Mouse (Mus musculus): Measurements from ENCODE around the gene H2al1d. TPM values are rescaled to one million over a fixed set of nuclear protein-coding genes. Genes with fewer than 3 reads are reported as not detected.
"Not testable (repeated sequence)": the region's sequence is repeated elsewhere in the genome, so short reads cannot be mapped to it uniquely, and the experiment has no call there.

H2al1d gene
- total and polyA plus RNA-seq, 3 experiments, result not detected

- no peak for DNase-seq (ENCODE audit: low spot score)
- no peaks in the 10 kb centered on the region for H3K27me3 ChIP-seq (ENCODE audit: insufficient read depth, low read length)
- no peaks in the 10 kb centered on the region for H3K36me3 ChIP-seq (replicated peaks)
- H3K4me3 ChIP-seq (ENCODE audit: low read depth, low read length), result no peak overlapping the region
- TF ChIP-seq TAL1 (conservative IDR thresholded peaks at IDR 0.05; ENCODE audit: low read depth, low read length), result no peak
- TF ChIP-seq GATA2 (IDR thresholded peaks at IDR 0.05; ENCODE audit: borderline replicate concordance, low read depth, low read length), result no peak
- no peak for TF ChIP-seq POLR2AphosphoS5 (IDR thresholded peaks at IDR 0.05; ENCODE audit: insufficient replicate concordance, low read depth, low read length)
- no peak for TF ChIP-seq CTCF (IDR thresholded peaks at IDR 0.05; ENCODE audit: low read depth, low read length)
- TF ChIP-seq GATA1 (IDR thresholded peaks at IDR 0.05; ENCODE audit: borderline replicate concordance, low read length), result no peak
- no peaks in the 10 kb centered on the region for H3K9me3 ChIP-seq (replicated peaks)
- no peaks in the 10 kb centered on the region for H3K4me1 ChIP-seq (ENCODE audit: insufficient read depth, low read depth, low read length)
- ATAC-seq (ENCODE audit: extremely low read depth, insufficient number of reproducible peaks, low FRiP score, poor library complexity, severe bottlenecking), result no peak
Measured at GRCm38 (mm10) chrX:11288306-11288882, 20.2 kb upstream of the H2al1d start.

- DNase-seq (ENCODE audit: low spot score) (no peak), ATAC-seq (ENCODE audit: extremely low read depth, insufficient number of reproducible peaks, low FRiP score, poor library complexity, severe bottlenecking) (no peak)
- Histone ChIP-seq H3K4me3 (ENCODE audit: low read depth, low read length) (no peak overlapping the region), H3K4me1 (ENCODE audit: insufficient read depth, low read depth, low read length) (no peaks in the 10 kb centered on the region), H3K36me3 (replicated peaks) (no peaks in the 10 kb centered on the region), H3K9me3 (replicated peaks) (no peaks in the 10 kb centered on the region), H3K27me3 (ENCODE audit: insufficient read depth, low read length) (no peaks in the 10 kb centered on the region)
- TF ChIP-seq GATA2 (IDR thresholded peaks at IDR 0.05; ENCODE audit: borderline replicate concordance, low read depth, low read length) (no peak), TAL1 (conservative IDR thresholded peaks at IDR 0.05; ENCODE audit: low read depth, low read length) (no peak), CTCF (IDR thresholded peaks at IDR 0.05; ENCODE audit: low read depth, low read length) (no peak), GATA1 (IDR thresholded peaks at IDR 0.05; ENCODE audit: borderline replicate concordance, low read length) (no peak), POLR2AphosphoS5 (IDR thresholded peaks at IDR 0.05; ENCODE audit: insufficient replicate concordance, low read depth, low read length) (no peak)
Measured at GRCm38 (mm10) chrX:11289244-11289643, 19.4 kb upstream of the H2al1d start.

DNA sequence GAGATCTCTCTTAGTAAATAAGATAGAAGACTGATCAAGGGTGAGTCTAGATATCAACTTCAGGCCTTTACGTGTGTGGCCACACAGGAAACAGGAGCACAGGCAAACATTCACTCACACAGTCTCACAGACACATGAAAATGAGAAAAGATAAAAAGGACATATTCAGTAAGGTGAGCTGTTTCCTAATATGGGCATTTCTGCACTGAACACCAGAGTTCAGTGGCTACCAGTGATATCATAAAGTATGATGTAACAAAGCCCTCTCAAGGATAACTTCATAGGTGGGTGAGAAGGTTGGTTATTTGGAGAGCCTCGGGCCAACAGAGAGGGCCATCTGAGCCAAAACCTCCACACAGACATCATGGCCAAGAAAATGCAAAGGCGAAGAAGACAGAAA, 9.7 kb upstream of the H2al1d start, which contains the start of gene H2al1a:
Gene H2al1a (plus strand): TSS at position 301 of the 400 bp plus-strand sequence.
- not testable (repeated sequence) for H3K27me3 ChIP-seq (ENCODE audit: insufficient read depth, low read length); H3K4me3 ChIP-seq (ENCODE audit: low read depth, low read length); H3K4me1 ChIP-seq (ENCODE audit: insufficient read depth, low read depth, low read length)

GRCm38 (mm10) chrX:11302132-11302531, 6.5 kb upstream of the H2al1d start, which contains the start of gene H2al1b:
TSS of gene H2al1b (plus strand) at chrX:11302432.
- ATAC-seq (ENCODE audit: extremely low read depth, insufficient number of reproducible peaks, low FRiP score, poor library complexity, severe bottlenecking); H3K9me3 ChIP-seq (replicated peaks); H3K4me3 ChIP-seq (ENCODE audit: low read depth, low read length); H3K27me3 ChIP-seq (ENCODE audit: insufficient read depth, low read length); H3K36me3 ChIP-seq (replicated peaks); H3K4me1 ChIP-seq (ENCODE audit: insufficient read depth, low read depth, low read length); DNase-seq (ENCODE audit: low spot score): not testable (repeated sequence)

More for the DNA sequence above, 9.7 kb upstream of the H2al1d start, which contains the start of gene H2al1a:
- DNase-seq (ENCODE audit: low spot score); ATAC-seq (ENCODE audit: extremely low read depth, insufficient number of reproducible peaks, low FRiP score, poor library complexity, severe bottlenecking); H3K9me3 ChIP-seq (replicated peaks); H3K36me3 ChIP-seq (replicated peaks): not testable (repeated sequence)

DNA sequence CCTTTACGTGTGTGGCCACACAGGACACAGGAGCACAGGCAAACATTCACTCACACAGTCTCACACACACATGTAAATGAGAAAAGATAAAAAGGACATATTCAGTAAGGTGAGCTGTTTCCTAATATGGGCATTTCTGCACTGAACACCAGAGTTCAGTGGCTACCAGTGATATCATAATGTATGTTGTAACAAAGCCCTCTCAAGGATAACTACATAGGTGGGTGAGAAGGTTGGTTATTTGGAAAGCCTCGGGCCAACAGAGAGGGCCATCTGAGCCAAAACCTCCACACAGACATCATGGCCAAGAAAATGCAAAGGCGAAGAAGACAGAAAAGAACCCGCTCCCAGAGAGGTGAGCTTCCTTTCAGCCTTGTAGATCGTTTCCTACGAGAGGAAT, 3.3 kb upstream of the H2al1d start, which contains the start of gene H2al1c:
Gene H2al1c (plus strand): TSS at position 301 of the 400 bp plus-strand sequence.
- H3K36me3 ChIP-seq (replicated peaks); H3K9me3 ChIP-seq (replicated peaks); H3K27me3 ChIP-seq (ENCODE audit: insufficient read depth, low read length); H3K4me1 ChIP-seq (ENCODE audit: insufficient read depth, low read depth, low read length); H3K4me3 ChIP-seq (ENCODE audit: low read depth, low read length); DNase-seq (ENCODE audit: low spot score); ATAC-seq (ENCODE audit: extremely low read depth, insufficient number of reproducible peaks, low FRiP score, poor library complexity, severe bottlenecking): not testable (repeated sequence)

- H3K9me3 ChIP-seq (replicated peaks); H3K4me1 ChIP-seq (ENCODE audit: insufficient read depth, low read depth, low read length); H3K27me3 ChIP-seq (ENCODE audit: insufficient read depth, low read length); DNase-seq (ENCODE audit: low spot score); ATAC-seq (ENCODE audit: extremely low read depth, insufficient number of reproducible peaks, low FRiP score, poor library complexity, severe bottlenecking); H3K4me3 ChIP-seq (ENCODE audit: low read depth, low read length); H3K36me3 ChIP-seq (replicated peaks): not testable (repeated sequence)
Measured at GRCm38 (mm10) chrX:11311634-11312033, 3.0 kb downstream of the H2al1d start, which contains the start of gene H2al1e. TSS of gene H2al1e (plus strand) at chrX:11311934.

- H3K9me3 ChIP-seq (replicated peaks); H3K4me3 ChIP-seq (ENCODE audit: low read depth, low read length); H3K27me3 ChIP-seq (ENCODE audit: insufficient read depth, low read length); DNase-seq (ENCODE audit: low spot score); H3K36me3 ChIP-seq (replicated peaks); H3K4me1 ChIP-seq (ENCODE audit: insufficient read depth, low read depth, low read length); ATAC-seq (ENCODE audit: extremely low read depth, insufficient number of reproducible peaks, low FRiP score, poor library complexity, severe bottlenecking): not testable (repeated sequence)
Measured at GRCm38 (mm10) chrX:11314858-11315257, 6.2 kb downstream of the H2al1d start, which contains the start of gene H2al1f. TSS of gene H2al1f (plus strand) at chrX:11315158.

DNA sequence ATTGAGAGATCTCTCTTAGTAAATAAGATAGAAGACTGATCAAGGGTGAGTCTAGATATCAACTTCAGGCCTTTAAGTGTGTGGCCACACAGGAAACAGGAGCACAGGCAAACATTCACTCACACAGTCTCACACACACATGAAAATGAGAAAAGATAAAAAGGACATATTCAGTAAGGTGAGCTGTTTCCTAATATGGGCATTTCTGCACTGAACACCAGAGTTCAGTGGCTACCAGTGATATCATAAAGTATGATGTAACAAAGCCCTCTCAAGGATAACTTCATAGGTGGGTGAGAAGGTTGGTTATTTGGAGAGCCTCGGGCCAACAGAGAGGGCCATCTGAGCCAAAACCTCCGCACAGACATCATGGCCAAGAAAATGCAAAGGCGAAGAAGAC, 9.3 kb downstream of the H2al1d start, which contains the start of gene H2al1g:
Gene H2al1g (plus strand): TSS at position 301 of the 400 bp plus-strand sequence.
- H3K4me3 ChIP-seq (ENCODE audit: low read depth, low read length); DNase-seq (ENCODE audit: low spot score); H3K27me3 ChIP-seq (ENCODE audit: insufficient read depth, low read length); H3K9me3 ChIP-seq (replicated peaks); ATAC-seq (ENCODE audit: extremely low read depth, insufficient number of reproducible peaks, low FRiP score, poor library complexity, severe bottlenecking); H3K36me3 ChIP-seq (replicated peaks); H3K4me1 ChIP-seq (ENCODE audit: insufficient read depth, low read depth, low read length): not testable (repeated sequence)

DNA sequence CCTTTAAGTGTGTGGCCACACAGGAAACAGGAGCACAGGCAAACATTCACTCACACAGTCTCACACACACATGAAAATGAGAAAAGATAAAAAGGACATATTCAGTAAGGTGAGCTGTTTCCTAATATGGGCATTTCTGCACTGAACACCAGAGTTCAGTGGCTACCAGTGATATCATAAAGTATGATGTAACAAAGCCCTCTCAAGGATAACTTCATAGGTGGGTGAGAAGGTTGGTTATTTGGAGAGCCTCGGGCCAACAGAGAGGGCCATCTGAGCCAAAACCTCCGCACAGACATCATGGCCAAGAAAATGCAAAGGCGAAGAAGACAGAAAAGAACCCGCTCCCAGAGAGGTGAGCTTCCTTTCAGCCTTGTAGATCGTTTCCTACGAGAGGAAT, 12.6 kb downstream of the H2al1d start, which contains the start of gene H2al1h:
Gene H2al1h (plus strand): TSS at position 301 of the 400 bp plus-strand sequence.
- not testable (repeated sequence) for H3K4me3 ChIP-seq (ENCODE audit: low read depth, low read length); DNase-seq (ENCODE audit: low spot score); H3K27me3 ChIP-seq (ENCODE audit: insufficient read depth, low read length); H3K4me1 ChIP-seq (ENCODE audit: insufficient read depth, low read depth, low read length); H3K9me3 ChIP-seq (replicated peaks); ATAC-seq (ENCODE audit: extremely low read depth, insufficient number of reproducible peaks, low FRiP score, poor library complexity, severe bottlenecking); H3K36me3 ChIP-seq (replicated peaks)

DNA sequence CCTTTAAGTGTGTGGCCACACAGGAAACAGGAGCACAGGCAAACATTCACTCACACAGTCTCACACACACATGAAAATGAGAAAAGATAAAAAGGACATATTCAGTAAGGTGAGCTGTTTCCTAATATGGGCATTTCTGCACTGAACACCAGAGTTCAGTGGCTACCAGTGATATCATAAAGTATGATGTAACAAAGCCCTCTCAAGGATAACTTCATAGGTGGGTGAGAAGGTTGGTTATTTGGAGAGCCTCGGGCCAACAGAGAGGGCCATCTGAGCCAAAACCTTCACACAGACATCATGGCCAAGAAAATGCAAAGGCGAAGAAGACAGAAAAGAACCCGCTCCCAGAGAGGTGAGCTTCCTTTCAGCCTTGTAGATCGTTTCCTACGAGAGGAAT, 15.7 kb downstream of the H2al1d start, which contains the start of gene H2al1i:
Gene H2al1i (plus strand): TSS at position 301 of the 400 bp plus-strand sequence.
- not testable (repeated sequence) for H3K4me1 ChIP-seq (ENCODE audit: insufficient read depth, low read depth, low read length); H3K36me3 ChIP-seq (replicated peaks); H3K9me3 ChIP-seq (replicated peaks); H3K27me3 ChIP-seq (ENCODE audit: insufficient read depth, low read length); ATAC-seq (ENCODE audit: extremely low read depth, insufficient number of reproducible peaks, low FRiP score, poor library complexity, severe bottlenecking); H3K4me3 ChIP-seq (ENCODE audit: low read depth, low read length); DNase-seq (ENCODE audit: low spot score)

All from G1E (cell line).